Mouse (Mus musculus) kidney, postnatal 36 days (tissue): ENCODE results near the gene Map3k1.

Experiments
- DNase-seq, 2 experiments: peaks; one replicate each; pipeline ENCODE4 v3.0.0; 2021 to 2022; ENCODE audit warnings: mixed read lengths in 2 of 2

Gene Map3k1

DNA sequence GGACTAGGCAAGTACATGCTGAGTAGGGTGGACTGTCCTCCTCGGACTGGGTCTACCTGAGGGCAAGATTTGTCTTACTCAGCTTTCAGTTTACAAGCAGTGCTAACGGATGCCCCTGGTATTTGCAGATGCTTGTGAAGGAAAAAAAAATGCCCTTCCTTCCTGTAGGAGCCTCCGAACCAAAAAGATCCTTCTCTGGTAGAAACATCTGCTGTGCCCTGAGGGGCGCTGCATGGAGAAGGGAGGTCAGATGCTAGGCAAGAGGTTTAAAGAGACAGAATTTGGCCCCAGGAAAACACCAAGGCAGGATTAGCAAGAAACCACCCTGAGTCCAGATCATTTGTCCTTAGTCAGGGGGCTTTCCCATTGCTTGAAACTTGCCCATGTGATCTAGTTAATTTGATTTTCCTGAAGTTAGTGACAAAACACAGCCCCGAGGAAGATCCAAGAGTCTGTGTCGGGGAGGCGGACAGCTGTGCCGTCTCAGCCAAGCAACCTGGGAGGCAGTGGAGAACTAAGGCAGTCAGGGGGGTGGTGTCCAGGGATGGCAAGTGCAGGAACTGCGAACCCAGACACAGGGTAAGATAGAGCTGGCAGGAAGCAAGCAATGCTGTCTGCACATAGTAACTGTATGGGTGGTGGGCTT lies 19.2 kb downstream of the Map3k1 start:
- DNase-seq: peak; percentile 49 to 55

DNA sequence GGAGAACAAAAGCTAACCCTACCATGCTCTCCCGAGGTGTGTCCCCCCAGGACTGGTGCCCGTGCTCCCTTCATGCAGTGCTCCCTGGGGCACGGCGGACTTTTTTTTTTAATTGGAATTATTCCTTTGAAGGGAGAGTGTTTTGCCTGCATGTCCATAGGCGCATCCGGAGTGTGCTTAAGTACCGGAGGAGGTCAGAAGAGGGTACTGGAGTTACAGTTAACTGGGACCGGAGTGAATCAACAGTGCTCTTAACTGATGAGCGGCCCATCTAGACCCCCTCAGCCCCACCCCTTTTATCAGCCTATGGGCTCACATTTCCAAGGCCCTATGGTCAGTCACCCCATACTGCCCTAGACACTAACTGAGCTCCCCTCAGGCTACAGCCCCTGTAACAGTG lies 19.9 kb downstream of the Map3k1 start:
- no peak for DNase-seq

DNA sequence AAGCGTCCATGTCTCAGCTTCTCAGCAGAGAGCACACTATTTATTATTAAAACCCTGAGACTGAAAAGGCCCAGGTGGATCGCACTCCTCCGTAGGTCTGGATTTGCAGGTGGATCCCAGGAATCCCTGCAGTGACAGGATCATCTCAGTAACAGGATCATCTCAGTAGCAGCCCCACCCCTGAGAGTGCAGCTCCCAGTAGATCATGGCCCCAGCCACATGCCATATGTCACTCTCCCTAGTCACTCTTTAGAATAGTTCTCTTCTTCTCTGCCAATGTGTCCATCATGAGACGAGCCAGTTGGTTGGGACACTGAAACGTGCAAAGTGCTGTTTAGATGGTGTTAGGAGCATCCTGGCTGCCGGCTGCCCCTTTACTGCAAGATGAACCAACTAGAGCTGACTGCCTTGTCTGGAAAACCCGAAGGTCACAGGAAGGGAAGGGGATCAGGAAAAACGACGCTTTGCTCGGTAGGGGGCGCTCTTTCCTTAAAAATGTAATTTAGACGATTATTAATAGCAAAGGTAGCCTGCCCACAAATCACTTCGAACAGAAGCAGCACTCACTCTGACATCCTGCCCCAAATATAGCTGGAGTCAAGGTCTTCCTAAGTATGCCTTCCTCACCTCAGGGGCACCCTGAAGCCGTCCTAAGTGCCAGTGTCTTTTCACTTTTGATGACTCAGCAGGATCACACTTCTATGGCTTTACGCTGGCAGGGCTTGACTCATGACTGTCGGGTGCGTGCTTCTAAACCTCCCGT lies 20.8 kb downstream of the Map3k1 start:
- peak; percentile 89 to 92 for DNase-seq

DNA sequence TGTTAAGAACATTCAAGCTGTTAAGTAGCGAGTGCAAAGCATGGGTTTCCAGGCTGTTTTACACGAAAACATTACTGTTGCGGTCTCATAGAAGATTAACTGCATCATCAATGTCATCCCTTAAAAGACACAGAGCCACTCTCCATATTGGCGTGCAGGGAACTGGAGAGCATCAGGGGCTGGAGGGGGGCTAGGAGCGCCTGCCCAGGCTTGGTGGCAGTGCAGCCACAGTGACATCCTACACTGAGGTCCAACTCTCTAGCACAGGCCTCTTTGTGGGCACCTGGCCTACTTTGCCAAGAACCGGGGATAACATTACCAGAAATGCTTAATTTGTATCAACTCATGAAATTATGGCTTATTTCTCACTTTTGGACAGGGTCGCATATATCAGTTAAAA lies 22.2 kb downstream of the Map3k1 start:
- no peak for DNase-seq

DNA sequence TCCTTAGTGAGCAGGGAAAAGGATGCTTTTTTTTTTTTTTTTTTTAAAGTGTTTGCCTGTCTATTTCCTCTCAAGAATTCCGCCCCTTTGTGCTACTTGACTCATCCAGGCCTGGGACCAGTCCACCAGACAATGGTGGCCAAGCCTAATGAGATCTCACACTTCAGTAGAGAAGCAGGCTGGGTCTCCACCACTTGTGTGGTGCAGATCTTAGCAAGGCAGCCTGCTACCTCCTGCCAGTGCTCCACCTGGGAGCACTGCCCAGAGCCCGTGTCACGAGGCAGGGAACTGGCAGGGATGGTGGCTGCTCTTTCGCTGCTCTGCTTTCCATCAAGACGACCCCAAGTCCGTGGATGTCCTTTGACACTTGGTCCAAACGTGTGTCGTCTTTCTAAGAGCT lies 25.3 kb downstream of the Map3k1 start:
- DNase-seq: no peak

DNA sequence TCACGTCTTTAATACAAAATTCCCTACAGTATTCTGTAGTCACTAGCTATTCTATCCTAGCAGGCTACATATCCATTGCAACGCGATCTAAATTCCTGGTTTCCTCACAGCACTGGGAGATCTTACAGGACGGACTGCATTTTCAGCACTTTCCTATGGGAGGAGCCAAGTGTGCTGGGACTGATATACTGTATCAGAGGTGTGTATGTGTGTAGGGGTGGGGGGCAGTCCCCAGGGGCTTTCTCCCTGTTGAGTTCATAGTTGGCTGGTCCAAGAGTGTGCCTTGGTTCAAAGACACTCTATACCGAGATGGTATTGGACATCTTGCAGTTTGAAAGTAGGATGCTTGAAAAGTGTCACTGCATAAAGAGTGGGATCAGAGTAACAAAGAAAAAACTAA lies 29.3 kb downstream of the Map3k1 start:
- no peak for DNase-seq

DNA sequence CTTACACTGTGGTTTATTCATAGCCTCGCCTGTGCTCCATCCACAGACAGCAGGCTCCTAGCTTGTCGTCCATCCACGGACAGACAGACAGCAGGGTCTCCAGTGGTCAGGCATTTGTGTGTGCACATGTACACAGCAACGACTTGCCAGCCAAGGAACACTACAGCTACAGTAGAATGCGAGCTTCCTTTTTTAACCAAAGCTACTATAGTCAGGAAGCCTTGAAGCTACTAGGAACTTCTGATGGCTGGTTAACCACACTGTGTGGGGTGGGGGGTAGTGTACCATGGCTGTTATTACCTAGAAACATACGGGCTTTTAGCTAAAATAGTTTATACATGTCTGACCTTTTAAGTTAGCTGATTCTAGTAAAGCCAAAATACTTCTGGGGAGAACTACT lies 30.2 kb downstream of the Map3k1 start:
- no peak for DNase-seq

DNA sequence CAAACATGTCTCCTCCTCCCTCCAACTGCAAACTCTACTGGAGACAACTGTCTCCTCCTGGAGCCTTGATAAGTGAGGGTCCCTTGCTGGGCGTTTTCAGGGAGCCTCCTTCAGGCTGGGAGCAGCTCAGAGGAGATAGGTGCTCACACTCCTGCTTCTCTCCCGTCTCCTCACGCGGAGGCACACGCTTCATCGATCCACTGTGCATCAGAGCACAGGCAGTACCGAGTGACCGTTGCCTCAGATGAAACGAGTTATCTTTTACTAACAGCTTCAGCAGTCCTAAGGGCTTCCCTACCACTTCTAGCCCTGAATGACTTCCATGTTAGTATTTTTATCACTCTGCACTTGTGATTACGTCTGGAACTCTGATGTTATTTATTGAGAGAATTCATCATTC lies 30.9 kb downstream of the Map3k1 start:
- no peak for DNase-seq

DNA sequence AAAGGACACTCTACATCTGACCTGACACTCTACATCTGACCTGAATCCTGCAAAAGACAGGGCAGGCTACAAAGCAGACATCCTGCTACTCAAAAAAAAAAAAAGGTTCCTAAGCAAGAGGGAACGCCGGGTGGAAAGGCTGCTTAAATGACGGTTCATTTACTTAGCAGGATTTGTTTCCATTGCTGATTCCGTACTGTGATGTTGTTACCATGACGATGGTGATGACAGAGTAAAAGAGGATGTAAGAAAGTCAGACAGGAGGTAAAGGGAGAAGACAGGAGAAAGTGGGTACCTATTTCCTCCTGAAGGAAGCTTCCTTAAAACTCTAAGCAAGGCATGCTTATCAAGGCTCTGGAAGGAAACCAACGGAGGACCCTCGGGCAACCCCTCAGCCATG lies 31.6 kb downstream of the Map3k1 start:
- DNase-seq: no peak

DNA sequence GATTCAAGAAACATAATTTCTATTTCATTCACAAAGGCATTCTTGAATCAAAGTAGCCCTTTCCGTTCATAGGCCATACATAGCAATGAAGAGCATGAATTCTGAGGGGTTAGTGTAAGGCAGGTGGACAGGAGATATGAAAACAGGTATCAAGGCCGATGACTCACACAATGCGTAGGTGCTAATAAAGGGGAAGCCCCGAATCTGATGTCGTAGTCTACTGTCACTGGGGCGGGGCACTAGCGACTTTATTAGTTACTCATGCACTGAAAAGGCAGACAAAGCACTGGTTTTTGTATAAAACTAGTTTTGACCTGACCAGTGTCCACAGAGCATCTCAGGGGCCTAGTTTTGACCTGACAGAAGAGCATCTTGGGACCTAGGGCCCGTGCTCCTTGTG lies 36.7 kb downstream of the Map3k1 start:
- DNase-seq: no peak

DNA sequence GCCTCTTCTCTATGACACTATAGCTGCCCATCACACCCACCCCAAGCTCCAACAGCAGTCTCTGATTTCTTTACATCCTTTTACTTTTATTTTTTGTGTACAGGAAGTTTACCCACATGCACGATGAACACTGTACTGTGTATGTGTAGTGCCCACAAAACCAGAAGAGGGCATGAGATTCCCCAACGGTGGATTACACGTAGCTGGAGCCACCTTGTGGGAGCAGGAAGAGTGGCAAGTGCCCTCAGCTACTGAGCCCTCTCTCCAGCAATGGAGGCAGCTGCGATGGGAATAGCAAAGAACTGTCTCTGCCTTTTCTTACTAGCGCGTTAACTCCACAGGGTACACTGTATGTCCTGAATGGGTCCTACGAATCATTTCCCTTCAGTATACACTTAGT lies 37.6 kb downstream of the Map3k1 start:
- peak; percentile 62 to 71 for DNase-seq

DNA sequence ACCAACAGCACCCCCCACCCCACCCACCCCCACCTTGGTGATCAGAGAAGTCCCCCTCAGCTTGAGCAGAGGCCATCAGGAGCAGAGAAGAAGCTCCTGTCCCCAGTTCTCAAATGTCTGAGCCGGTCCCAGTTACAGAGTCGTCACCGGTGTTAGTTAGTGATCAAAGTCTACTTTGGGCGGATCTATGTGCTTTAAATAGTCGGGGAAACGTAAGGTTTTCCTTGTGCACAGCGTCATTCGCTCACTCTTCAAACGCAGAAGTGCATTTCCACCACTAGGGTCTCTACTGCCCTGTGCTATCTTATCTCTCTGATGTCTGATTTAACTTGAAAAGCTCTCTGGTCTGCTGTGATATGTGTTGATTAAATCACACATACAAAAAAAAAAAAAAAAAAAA lies 38.0 kb downstream of the Map3k1 start:
- no peak for DNase-seq

DNA sequence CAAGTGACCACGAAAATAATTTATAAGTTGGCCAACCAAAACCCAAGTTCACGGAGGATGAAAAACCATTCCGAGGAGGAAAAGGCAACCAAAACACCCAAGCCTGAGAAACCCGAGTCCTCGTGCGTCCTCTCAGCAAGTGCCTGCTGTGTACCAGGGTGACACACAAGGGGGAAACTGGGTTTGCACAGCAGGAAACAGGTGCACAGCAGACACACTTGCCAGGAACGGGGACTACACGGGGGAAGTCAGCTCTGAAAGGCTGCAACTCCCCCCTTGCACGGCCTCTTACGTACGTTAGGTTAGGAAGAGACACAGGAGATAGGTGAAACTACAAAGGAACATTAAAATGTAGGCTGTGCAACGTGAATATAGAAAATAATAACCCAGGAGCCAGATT lies 46.3 kb downstream of the Map3k1 start:
- DNase-seq: no peak

DNA sequence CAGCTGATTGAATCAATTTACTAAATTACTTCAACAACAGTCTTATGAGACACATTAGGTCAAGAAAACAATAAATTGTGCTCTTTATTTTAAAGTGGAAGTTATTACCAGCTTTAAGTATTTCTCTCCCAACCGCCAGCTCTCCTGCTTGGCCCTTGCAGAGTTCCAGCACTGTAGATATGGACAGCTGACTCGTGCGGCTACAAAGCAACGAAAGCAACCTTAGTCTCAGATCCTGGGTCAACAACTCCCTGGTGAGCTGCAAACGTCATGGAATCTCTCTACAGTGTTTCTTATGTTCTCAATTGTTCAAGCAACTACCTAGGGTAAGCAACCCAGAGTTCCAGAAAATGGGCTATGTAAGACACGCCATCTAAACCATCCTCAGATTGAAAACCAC lies 51.8 kb downstream of the Map3k1 start:
- DNase-seq: no peak

DNA sequence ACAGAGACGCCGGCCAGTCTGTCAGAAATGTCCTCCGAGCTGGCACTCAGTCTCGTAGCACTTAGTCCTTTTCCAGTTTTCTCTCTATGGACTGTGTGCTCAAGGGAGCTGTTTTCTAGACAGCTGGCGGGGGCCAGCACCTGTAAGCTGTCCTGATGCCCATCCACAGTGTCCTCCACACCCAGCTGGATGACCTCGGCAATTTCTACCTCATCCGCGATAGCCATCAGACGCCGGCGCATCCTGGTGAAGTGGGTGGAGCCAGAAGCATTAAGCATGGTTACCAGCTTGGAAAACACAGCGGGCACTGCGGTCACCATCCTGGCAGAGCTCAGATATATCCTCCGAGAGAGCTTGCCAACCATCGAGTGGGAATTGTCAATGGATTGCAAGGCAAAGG lies 52.9 kb downstream of the Map3k1 start:
- DNase-seq: no peak

DNA sequence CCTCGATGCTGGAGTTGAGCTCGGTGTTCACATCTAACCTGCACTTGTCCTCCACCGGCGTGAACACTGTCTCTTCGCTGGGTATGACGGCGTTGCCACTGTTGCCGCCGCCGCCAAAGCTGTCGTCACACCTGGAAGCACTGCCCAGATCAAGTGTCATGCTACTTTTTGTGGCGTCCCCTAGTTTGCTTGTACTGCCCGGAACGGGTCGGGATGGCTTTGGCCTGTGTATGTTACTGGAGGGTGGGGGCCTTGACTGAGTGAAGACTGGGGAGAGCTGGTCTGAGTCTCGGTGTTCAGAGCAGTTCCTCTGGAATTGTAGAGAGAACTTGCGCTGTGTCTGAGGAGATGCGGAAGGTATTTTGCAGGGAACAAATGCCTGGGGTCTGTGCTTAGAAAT lies 53.4 kb downstream of the Map3k1 start:
- DNase-seq: no peak

DNA sequence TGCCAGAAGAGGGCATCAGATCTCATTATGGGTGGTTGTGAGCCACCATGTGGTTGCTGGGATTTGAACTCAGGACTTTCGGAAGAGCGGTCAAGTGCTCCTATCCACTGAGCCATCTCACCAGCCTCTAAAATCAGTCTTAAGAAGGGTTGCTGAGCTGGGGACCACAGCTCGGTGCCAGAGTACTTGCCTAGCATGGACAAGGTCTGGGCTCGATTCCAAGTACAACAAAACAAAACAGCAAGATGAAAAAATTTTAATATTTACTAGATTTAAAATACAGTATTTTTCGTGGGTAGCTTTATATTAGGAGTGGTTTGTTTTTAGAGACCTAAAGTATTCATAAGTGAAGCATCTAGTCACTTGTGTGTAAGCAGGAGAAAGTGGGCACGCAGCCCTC lies 55.5 kb downstream of the Map3k1 start:
- no peak for DNase-seq

DNA sequence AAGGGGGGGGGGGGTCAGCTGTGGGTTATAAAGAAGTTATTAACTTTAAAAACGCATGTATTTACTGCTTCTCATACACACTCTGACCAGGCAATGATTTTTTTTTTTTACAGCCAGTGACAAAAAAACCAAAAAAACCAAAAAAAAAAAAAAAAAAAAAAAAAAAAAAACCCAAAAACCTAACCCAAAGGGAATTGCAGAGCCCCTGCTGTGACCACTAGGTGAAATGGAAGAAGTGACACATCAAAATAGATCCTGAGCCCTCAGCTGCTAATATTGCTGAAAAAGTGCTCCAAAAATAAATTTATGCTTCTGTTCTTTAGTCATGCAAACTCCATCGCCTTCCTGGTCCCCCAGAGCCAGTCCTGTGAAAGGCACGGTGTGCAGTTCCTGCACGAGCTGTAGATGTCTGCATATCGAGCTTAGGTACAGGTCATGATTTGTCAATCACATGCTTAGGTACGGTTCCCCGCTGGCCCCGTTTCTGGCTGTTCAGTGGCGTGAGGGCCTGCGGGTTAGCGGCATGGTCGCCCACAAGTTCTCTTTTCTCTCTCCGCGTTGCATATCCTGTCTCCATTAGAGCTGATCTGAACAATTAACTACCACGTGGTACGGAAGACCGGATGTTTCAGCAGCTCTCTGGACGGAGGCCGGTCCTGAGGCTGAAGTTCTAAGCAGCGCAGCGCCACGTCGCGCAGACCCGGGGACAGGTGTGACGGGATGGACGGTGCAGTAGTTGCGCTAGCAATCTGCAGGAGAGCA lies 60.3 kb downstream of the Map3k1 start:
- DNase-seq: no peak

DNA sequence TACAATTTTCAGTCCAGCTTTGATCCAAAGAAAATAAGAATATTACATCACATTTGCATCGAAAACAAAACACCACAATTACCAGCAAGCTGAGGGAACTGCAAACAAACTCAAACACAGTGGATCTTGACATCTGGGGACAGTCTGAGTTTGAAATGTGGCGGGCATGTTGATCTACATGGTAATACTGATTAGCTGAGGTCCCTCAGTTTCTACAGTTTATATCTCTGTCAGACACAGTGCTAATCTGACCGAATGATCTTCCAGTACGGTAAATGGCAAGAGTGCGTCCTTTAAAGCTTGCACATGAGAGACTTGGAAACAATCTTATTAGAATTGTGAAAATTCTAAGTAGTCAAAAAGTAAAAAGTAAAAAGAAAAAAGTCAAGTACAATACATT lies 62.0 kb downstream of the Map3k1 start:
- DNase-seq: no peak

DNA sequence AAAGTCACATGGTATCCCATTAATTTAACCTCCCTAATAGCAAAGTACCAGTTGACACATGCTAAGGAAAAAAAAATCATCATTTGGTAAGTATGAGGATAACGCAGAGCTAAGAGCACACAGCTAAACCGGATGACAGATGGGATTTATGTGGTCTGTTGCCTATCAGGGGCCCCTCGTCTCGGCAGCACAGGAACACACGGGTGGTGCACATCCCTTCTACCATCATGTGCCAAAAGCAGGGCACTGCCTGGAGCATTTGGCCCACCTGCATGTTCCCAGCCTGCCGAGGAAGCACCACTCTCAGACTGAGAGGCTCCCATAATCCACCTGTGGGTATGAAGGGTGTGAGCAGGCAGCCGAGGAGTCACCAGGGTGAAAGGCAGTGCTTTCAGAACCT lies 63.6 kb downstream of the Map3k1 start:
- no peak for DNase-seq

DNA sequence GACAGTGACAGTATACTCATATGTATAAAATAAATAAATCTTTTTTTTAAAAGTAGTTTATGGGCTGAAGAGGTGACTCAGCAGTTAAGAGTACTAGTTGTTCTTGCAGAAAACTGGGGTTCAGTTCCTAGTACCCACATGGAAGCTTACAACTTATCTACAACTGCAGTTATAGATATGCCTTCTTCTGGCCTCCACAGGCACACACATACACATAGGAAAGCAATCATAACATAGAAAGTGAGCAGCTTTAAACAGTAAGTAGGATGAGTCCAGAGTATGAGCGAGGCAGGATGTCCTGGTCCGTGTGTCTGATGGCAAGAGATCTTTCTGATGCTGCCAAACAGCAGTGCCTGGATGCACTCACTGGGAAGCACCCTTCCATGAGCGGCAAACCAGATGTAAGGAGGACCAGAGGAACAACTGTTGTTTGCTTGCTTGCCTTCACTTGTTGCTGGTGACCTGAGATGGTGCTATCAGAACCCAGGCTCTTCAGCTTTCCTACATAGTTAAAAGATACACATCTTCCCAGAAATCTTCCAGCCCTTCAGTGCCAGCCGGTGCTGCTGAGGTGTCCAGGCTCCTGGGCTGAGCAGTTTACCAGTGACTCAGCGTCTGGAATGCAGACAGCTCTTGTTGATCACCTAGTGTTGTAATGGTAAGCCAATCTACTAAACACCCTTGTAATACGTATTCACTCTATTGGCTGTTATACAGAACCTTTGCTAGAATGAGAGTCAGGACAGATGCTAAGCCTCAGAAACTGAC lies 64.4 kb downstream of the Map3k1 start:
- no peak for DNase-seq

DNA sequence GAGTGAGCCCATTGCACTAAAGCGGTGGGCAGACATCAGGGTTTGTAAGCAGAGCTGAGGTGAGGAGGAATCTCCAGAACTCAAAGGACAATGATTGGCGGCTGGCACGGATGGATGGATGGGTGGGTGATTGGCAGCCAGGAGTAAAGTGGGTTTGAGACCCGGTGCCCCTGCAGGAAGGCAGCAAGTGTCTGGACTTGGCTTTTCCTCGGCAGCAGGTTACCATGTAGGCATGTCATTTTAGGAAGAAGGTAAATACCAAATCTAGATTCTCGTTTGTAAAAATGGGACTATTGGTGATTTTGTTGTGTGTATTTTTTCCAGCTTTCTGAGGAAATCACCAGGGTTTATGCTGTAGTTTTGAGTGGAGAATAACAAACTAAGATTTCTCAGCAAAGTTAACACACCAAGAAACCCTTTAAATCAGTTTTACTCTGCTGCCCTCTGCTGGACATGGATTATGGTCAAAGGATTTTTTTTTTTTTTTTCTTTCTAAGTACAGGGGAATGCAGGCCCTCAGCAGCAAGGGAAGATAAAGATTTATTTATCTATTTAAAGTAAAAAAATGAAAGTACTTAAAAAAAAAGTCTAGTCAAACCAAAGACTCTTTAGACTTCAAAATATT lies 66.7 kb downstream of the Map3k1 start:
- DNase-seq: peak; percentile 65 to 81
